Mouse (Mus musculus) bone marrow, adult 2 months (tissue): ENCODE results near the gene Marco.

Experiments
- CTCF ChIP-seq: fragments of 200-500 bp; IDR thresholded peaks from 2 replicates; pipeline ENCODE4 v1.5.1; 2011; ENCODE audit warnings: low read length, control low read depth; ENCODE audit not compliant: control insufficient read depth, insufficient read depth
- POLR2A ChIP-seq: fragments of 200-500 bp; IDR thresholded peaks from 2 replicates; pipeline ENCODE4 v1.6.1; 2011; ENCODE audit warnings: low read depth, mild to moderate bottlenecking, control low read depth, low read length, borderline replicate concordance; ENCODE audit not compliant: control insufficient read depth

GRCm38 (mm10) chr1:120474825-120475224 is 30.0 kb downstream of the Marco start:
- TF ChIP-seq CTCF, result no peak
- no peak for TF ChIP-seq POLR2A
